Mouse (Mus musculus): ENCODE data around the gene Ptgr2. TPM values are rescaled to one million over a fixed set of nuclear protein-coding genes. Genes with fewer than 3 reads are reported as not detected.

Gene Ptgr2
- polyA plus RNA-seq, 1 experiment from 2014 or later, result 19.9 TPM

Other genes with a start within 250 kb of the Ptgr2 start
- 0.06 and 0.21 TPM in 2 replicates for gene Acot4, start 246.9 kb upstream of the Ptgr2 start, polyA plus RNA-seq (2016; fragmentation: Nextera tagmentation; extraction: Ambion mirVana)
- gene Gm49366, start 246.3 kb upstream of the Ptgr2 start, polyA plus RNA-seq (2016; fragmentation: Nextera tagmentation; extraction: Ambion mirVana), result not detected in 2 replicates
- gene Acot3, start 233.1 kb upstream of the Ptgr2 start, polyA plus RNA-seq (2016; fragmentation: Nextera tagmentation; extraction: Ambion mirVana), result 0.16 and 0.31 TPM in 2 replicates
- gene Acot5, start 215.9 kb upstream of the Ptgr2 start, polyA plus RNA-seq (2016; fragmentation: Nextera tagmentation; extraction: Ambion mirVana), result not detected in 2 replicates
- 0.74 and 0.99 TPM in 2 replicates for gene Acot6, start 184.6 kb upstream of the Ptgr2 start, polyA plus RNA-seq (2016; fragmentation: Nextera tagmentation; extraction: Ambion mirVana)
- gene Dnal1, start 170.9 kb upstream of the Ptgr2 start, polyA plus RNA-seq (2016; fragmentation: Nextera tagmentation; extraction: Ambion mirVana), result 3.6 and 6.1 TPM in 2 replicates
- gene Pnma1, start 136.7 kb upstream of the Ptgr2 start, polyA plus RNA-seq (2016; fragmentation: Nextera tagmentation; extraction: Ambion mirVana), result 2.1 and 3.3 TPM in 2 replicates
- gene Elmsan1, start 66.4 kb upstream of the Ptgr2 start, polyA plus RNA-seq (2016; fragmentation: Nextera tagmentation; extraction: Ambion mirVana), result 5.9 and 6.3 TPM in 2 replicates
- 119 and 130 TPM in 2 replicates for gene Zfp410, start 31.6 kb downstream of the Ptgr2 start, polyA plus RNA-seq (2016; fragmentation: Nextera tagmentation; extraction: Ambion mirVana)
- 47.6 and 49.9 TPM in 2 replicates for gene Coq6, start 76.4 kb downstream of the Ptgr2 start, polyA plus RNA-seq (2016; fragmentation: Nextera tagmentation; extraction: Ambion mirVana)
- gene Fam161b, start 76.6 kb downstream of the Ptgr2 start, polyA plus RNA-seq (2016; fragmentation: Nextera tagmentation; extraction: Ambion mirVana), result 5.9 and 8.0 TPM in 2 replicates
- 8.0 and 8.4 TPM in 2 replicates for gene Entpd5, start 123.8 kb downstream of the Ptgr2 start, polyA plus RNA-seq (2016; fragmentation: Nextera tagmentation; extraction: Ambion mirVana)
- 0.94 and 1.1 TPM in 2 replicates for gene Bbof1, start 123.8 kb downstream of the Ptgr2 start, polyA plus RNA-seq (2016; fragmentation: Nextera tagmentation; extraction: Ambion mirVana)
- 23.7 and 25.2 TPM in 2 replicates for gene Rnf113a2, start 132.0 kb downstream of the Ptgr2 start, polyA plus RNA-seq (2016; fragmentation: Nextera tagmentation; extraction: Ambion mirVana)
- gene Aldh6a1, start 165.8 kb downstream of the Ptgr2 start, polyA plus RNA-seq (2016; fragmentation: Nextera tagmentation; extraction: Ambion mirVana), result 16.5 and 20.2 TPM in 2 replicates
- 31.4 and 37.4 TPM in 2 replicates for gene Lin52, start 166.2 kb downstream of the Ptgr2 start, polyA plus RNA-seq (2016; fragmentation: Nextera tagmentation; extraction: Ambion mirVana)